Mouse (Mus musculus): ENCODE results near the gene Pbld1. TPM values are rescaled to one million over a fixed set of nuclear protein-coding genes. Genes with fewer than 3 reads are reported as not detected.

Pbld1 gene
- under 1 TPM; 0.56 to 0.75 TPM for total RNA-seq (2021)
- long read RNA-seq, experiment 1, result 0 reads
- long read RNA-seq, experiment 2, result 0 reads

DNA sequence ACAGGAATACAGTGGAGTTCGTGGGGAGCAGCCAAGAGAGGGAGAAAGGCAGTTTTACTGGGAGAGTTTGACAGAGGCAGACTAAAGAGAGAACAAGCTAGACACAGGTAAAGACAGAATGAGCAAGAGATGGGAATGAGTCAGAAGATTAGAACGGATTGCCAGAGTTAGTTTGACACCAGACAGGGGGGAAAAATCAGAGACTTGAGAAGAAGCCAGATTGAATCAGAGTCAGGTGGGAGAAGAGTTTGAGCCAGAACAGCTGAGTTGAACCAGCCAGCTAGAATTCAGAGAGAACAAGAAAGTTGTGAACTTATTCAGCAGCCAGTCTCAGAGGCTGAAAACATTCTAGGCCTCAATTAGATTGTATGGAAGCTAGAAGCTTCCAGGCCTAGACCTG, at the start of gene Pbld1:
TSS of gene Pbld1 (plus strand) at position 301 of the 400 bp plus-strand sequence.
- no peak for DNase-seq

DNA sequence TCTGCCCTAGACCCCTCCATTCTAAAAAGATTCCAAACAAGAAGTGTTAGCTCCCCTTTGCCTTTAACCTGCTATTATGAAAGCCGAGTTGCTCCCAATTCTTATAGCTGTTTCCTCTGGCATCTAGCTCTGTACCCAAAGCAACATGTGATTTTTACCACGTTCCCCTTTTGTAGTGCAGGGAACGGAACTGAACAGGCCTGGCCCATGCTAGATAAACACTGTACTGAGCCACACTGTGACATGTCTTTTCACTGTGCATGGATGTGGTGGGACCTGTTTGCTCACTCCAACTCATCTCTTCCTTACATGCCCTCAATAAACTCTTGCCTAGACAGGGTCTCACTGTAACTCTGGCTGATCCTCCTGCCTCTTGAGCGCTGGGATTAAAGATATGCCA, 49.7 kb upstream of the Pbld1 start:
- no peak for DNase-seq

DNA sequence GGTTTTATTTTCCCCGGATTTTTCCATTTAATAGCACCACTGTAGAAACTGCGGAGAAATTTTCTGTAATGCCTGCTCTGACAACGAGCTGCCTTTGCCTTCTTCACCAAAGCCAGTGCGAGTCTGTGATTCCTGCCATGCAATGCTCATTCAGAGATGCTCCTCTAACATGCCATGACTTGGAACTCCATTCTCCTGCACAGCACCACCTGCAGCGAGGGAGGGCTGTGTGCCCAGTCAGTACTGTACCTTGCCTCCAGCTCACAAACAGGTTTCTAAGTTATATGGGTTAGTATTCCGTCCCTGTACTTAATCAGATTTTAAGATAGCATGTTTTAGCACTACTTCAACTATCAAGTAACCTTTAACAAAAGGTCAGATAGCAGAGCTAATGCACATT, 48.4 kb upstream of the Pbld1 start:
- no peak for DNase-seq

DNA sequence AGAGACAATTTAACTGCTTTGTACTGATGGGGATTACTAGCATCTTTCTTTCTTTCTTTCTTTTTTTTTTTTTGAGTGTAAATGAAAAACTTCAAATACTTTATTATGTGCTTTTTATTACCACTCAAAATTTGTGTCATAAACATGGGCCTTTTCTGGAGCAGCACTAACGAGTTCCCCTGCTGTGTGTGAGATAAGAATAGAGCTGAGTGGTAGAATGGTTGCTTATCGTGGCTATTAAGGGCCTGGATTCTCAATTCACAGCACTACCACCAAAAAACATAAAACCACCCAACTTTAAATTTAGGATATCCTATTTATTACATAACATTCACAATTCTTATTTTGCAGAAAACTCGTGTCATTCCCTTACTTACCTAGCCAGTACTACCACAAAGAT, 46.5 kb upstream of the Pbld1 start:
- DNase-seq, result no peak

DNA sequence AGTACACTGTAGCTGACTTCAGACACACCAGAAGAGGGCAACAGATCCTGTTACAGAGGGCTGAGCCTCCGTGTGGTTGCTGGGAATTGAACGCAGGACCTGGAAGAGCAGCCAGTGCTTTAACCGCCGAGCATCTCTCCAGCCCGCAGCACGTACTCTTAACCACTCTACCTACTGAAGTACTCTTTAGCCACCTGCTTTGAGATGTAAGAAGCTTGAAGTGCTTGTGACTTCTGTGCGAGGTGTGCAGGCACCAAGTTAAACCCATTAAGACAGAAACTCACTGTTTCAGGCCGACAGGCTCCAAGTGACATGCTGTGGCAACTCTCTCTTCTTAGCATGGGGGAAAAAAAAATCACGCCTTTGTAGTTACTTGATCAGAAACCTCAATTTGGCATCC, 45.8 kb upstream of the Pbld1 start:
- no peak for DNase-seq

DNA sequence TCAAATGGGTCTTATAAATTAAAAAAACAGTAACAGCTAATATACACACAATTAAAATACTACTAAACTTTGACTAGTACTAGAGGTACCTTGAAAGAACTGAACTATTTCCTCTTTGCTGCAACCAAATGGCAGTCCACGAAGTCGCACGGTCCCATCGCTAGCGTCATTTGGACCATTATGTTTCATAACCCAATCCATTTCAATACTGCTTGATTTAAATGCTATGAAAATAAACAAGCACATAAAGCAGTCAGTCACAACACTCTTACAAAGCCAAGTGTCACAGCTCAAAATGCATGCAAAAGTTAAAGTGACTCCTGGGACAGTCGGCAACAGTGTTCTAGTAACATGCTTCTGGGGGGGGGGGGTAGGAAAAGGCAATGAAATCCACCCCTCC, 40.7 kb upstream of the Pbld1 start:
- DNase-seq, result no peak

DNA sequence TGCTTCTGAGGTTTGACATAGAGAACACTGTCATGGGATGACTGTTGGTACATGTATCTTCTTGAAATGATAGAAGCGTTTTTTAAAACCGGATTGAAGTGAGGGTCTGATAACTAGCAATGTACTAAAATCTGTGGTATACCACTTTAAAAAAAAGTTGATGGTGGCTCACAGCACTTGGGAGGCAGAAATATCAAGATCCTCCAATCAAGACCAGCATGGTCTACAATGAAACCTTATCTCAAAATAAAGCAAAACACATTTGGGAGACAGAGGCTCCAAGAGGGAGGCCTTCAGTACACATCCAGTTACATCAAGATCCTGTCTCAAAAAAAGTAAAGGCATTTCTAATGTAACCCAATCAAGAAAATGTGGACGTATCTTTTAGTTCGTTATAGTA, 38.3 kb upstream of the Pbld1 start:
- no peak for DNase-seq

DNA sequence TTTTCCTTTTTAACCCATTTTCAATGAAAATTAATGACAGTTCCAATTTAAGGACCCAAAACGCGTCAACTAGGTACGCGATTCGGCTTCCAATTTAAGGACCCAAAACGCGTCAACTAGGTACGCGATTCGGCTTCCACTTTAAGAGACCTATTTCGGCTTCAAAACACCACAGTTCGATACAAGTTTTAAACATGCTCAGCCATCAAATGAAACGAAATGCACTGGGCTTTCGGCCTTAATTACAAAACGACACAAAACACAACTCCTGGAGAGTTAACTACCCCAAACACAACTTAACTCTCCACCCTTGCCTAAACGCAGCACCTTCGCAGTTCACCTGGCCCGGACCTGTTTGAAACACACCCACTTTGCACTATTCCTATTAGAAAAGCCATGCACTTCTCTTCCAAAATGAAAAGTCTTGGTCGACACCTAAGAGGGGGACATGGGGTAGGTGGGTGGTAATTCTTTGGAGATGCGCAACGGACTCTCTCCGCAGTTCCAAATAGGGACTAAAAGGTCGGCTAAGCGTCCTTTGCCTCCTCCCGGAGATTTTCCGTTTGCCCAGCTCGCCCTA, 37.3 kb upstream of the Pbld1 start:
- no peak for DNase-seq

DNA sequence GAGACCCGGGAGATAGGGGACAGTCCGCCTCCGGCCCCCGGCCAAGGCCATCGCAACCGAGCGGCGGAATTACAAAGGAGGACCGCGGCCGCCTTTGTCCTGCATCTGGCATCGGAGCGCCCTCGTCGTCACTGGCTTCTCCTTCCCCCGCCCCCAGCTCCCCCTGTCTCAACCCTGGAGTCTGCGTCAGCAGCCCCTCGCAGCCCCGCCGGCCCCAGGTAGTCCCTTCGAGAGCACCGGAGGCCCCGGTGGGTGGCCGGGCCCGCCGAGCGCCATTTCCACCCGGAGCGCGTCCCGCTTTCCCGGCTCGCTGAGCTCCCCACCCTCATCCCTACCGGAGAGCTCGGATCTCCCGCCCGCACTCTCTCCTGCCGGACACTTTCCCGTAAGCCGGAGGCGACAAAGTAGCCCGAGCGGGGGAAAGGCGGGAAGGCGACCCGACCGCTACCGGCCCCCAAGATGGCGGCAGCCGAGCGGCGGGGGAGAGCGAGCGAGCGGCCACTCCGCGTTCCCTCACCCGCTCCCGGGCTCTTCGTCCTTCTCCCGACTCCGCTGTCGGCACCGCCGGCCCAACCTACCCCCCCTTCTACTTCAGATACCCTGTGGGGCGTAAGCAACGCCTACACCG, 36.7 kb upstream of the Pbld1 start:
- DNase-seq, result peak; percentile 71

DNA sequence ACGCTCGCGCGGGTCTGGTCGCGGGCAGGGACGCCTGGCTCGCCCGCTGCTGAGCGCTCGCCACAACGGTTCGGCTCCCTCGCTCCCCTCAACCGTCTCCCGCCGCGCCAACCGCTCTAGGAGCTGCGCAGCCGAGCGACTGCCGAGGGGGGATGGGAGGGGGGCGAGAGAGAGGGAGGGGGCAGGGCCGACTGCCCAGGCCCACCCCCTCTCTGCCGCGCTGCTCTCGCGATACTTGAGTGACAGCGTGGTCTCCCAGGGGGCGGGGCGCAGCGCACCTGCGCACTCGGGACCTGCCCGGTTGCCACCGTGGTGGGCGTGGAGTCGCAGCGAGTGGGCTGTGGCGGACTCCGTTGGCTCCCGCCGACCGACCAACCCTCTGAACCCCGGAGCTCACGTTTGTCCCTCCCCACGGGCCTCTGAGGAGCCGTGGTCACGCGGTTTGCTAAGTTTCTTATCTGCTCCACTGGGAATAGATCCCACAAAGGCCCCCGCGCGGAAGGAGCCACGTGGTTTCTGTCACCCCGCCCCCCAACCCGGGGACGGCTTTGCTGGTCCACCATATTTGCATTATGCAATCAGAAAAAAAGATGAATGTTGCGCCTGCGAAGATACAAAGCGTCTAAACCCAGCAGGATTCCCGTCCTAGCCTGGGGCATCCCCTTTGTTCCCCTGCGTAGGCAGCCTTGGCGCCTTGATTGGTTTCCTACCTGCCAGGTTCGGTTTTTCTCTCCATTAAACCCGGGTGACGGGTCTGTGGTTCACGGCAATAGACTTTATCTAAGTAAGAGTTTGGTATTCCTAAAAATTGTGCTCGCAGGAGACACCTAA, 36.0 kb upstream of the Pbld1 start, which contains the start of the genes Hnrnph3 and Pbld2:
TSS of gene Hnrnph3 (minus strand) at position 469 of the 831 bp plus-strand sequence.
TSS of gene Pbld2 (plus strand) at position 567 of the 831 bp plus-strand sequence.
- peak; percentile 99 for DNase-seq

DNA sequence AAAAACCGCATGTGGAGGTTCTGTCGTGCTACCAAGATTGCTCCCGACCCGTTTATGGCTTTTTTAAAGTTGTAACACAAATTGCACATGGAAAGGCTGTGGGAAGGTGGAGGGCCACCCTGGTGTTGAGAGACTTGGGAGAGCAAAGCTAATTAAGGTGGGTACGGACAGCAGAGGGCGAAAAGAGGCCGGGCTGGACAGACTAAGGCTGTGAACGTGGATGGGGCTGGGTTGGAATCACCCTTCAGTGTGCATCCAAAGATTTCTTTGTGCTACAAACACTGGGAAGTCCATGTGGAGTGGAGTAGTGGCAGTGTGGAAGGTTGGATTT, 35.4 kb upstream of the Pbld1 start:
- peak; percentile 60 for DNase-seq

DNA sequence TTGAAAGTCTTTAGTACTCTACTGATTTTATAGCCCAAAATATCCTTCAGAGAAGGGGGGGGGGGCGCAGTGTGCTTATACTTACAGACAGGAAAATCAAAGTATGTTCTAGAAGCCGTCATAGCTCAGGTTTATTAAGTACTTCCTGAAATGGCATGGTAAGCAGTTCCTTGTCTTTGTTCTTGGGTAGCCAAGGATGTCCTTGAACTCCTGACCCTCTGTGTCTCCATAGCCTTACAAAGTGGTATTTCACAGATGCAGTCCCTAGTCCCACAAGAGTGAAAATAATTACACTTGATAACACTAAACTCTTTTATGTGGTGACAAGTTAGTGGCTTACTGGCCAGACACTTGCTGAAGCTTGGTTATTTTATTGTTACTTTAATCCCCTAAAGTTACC, 34.9 kb upstream of the Pbld1 start:
- no peak for DNase-seq

DNA sequence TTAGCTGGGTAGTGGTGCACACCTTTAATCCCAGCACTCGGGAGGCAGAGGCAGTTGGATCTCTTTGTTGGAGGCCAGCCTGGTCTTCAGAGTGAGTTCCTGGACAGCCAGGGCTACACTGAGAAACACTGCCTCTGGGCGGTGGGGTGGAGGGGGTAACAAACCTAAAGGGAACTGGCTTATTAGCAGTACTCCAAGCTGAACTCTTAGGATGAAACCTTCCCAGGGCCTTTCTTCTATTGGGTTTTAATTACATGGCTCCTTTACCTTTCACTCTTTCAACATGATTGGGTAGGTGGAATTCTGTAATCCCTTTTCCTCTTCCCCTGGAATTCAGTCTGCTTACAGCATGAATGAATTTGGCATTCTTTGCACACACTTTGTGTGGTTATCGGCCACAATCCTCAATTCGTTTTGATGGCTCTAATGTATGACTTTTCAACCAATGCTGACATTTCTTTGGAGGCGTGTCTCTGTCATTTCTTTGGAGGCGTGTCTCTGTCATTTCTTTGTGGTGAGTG, 34.4 kb upstream of the Pbld1 start:
- DNase-seq, result no peak

DNA sequence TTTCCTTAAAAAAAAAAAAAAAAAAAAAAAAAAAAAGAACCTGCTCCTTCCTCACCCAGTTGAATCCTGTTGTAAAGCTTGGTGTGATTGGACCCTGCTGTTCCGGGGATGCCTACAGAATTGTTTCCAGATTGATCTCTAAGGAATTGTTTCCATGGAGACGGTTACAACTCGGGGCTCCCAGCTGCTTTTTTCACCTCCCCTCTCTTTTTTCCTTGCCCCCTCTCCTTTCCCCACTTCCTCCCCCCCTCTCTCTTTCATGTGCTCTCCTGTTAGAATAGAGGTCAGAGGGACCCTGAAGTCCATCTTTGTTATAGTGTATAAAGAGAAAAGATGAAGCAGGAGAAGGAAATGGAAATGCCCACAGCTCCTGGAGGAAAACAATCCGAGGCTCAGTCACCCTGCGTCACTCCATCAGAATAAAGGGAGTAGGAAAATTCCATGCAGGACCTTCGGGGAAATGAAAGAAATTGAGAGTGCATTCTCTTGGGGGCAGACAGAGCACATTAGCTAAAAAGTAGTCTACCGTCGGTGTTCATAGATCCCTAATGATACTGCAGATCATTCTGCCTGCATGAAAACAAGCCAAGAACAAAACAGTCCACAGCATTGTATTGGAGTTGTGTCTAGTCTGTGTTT, 33.7 kb upstream of the Pbld1 start:
- no peak for DNase-seq

DNA sequence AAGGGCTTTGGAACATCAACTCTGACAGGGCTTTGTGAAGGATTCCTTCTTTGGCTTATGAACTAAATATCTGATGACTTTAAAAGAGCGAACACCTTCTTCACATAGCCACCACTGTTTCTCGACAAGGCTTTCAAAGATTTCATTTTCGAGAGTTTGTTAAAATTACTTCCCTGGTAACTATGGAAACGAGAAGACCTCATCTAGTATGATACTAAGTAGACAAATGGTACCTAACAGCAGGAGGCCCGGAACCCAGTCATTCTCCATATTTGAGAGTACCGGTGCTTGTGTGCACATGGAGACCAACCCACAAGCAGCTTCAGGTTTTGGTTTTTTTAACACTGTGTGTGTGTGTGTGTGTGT, 33.2 kb upstream of the Pbld1 start:
- DNase-seq, result no peak

DNA sequence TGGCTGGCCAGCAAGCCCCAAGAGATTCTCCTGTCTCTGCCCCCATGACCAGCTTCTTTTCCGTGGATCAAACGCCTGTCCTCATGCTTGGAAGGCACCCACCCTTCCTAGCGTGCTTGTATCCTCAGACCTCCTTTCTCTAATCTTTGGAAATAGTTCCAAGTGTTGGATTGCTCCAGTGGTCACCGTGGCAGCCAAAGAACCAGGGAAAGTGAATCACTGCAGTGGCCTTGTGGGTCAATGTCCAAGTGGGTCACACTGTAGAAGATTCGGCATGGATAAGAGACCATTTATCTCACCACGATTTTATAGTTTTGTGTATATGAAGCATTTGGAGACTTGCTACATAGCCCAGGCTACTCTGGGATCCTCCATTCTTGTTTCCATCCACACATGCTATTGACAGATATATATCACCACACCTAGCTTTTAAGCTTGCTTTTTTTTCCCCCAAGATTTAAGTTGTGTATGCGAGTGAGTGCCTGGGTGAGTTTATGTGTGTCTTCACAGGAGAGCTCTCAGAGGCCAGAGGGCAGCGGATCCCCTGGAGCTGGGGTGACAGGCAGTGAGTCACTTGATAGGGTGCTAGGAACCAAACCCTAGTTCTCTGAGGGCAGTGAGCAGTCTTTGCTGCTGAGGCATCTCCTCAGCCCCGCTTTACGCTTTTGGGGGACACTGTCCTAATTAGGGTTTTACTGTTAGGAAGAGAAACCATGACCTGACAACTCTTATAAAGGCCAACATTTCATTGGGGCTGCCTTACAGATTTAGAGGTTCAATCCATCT, 32.4 kb upstream of the Pbld1 start:
- DNase-seq, result no peak

DNA sequence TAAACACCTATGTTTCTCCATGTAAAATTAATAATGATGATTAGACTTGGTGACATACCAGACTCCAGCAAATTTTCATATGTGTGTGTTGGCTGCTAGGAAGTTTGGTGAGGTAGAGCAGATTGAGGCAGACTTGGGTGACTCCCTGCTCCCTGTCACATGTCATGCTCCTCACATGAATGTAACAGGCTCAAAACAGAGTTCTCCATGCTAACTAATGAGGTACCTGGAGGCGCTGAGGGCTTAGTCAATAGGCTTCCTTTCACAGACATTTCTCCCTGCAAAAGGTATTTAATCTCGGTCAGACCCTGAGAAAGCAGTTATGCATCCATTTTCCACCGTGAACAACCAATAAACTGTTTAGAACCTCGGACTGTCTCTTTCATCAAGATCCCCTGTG, 31.6 kb upstream of the Pbld1 start:
- DNase-seq, result no peak

DNA sequence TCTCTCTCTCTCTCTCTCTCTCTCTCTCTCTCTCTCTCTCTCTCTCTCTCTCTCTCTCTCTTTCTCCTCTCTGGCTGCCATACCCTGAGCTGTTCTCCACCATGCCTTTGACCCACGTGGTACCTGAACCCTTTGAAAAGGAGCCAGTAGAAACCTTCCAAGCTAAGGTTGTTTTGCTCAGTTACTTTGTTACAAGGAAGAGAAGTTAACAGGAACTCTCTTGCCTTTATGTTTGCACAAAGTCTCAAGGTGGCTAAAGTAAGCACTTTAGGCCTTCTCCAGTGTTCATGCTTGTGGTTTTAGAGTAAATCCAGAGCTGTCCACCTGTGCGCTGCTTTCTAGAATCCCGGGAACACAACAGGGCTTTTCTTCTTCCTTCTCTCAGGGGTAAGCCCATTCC, 27.7 kb upstream of the Pbld1 start:
- no peak for DNase-seq

DNA sequence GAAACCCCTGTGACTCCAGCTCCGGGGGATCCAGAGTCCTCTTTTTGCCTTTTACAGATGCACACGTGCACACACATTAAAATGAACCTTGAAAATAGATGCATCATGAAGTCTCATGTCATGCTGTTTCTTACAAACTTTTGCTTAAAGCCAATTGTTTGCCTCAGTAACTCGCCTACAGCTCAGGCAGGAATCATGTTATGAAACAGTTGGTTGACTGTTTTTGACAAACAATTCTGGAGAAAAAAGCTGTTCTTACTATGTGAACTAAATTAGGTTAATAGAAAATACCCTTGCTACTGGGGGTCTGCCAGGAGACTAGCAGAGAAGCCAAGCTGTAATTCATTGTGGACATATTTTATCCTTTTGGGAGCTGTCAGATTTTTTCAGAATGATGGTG, 27.0 kb upstream of the Pbld1 start:
- no peak for DNase-seq

DNA sequence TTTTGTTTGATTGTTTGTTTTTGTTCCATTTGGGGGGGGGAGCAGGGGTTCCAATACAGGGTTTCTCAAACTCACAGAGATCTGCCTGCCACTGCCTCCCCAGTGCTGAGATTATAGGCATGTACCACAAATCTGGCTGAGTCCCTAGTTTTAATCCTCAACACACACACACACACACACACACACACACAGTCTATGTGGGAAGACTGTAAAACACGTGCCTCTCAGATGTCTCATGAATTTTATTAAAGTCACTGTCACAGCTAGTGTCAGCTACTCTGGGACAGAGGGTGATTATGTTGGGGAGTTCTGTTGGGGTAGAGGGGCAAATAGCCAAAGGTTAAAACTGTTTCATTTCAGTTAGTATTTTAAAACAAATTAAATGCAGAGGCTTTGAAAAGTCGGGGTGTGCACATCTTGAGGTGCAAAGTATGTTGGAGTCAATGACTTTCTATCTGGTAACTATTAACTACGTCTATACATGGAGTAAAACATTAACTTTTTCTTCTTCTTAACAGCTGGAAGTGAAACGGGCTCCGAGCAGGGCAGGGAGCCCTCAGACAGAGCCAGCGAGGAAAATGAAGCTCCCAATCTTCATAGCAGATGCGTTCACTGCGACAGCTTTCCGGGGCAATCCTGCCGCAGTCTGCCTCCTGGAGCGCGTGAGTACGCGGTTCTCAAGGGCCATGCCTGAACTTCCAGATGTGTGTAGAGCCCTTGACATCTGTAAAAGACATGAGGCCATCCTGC, 21.2 kb upstream of the Pbld1 start:
- no peak for DNase-seq

Measured in gastrocnemius, postnatal 10 days (tissue).